Mouse (Mus musculus) CH12.LX (cell line): Measurements from ENCODE around the gene Ano8.

Source experiments
- CHD2 ChIP-seq: IDR thresholded peaks from 2 replicates; pipeline ENCODE4 v1.6.1; 2011; ENCODE audit warnings: low read length, improper control_type of control experiment
- CTCF ChIP-seq, 2 experiments: IDR thresholded peaks in 1 of 2; conservative IDR thresholded peaks in 1 of 2; 2 replicates each; pipeline ENCODE4 v1.5.1; 2011 to 2012; ENCODE audit warnings: low read depth in 2 of 2, low read length in 2 of 2, improper control_type of control experiment in 1 of 2, inconsistent platforms in 1 of 2, mild to moderate bottlenecking in 1 of 2, moderate library complexity in 1 of 2
- EP300 ChIP-seq: IDR thresholded peaks from 2 replicates; pipeline ENCODE4 v1.6.1; 2011; ENCODE audit warnings: low read length, improper control_type of control experiment
- MAX ChIP-seq: IDR thresholded peaks from 2 replicates; pipeline ENCODE4 v1.6.1; 2011; ENCODE audit warnings: low read length, improper control_type of control experiment
- NELFE ChIP-seq: IDR thresholded peaks from 2 replicates; pipeline ENCODE4 v1.6.1; 2011; ENCODE audit warnings: low read depth, low read length, improper control_type of control experiment
- PAX5 ChIP-seq: IDR thresholded peaks from 2 replicates; pipeline ENCODE4 v1.6.1; 2012; ENCODE audit warnings: low read length, inconsistent platforms, mixed read lengths
- POLR2A ChIP-seq: IDR thresholded peaks from 2 replicates; pipeline ENCODE4 v1.6.1; 2011; ENCODE audit warnings: low read depth, mild to moderate bottlenecking, improper control_type of control experiment, low read length
- UBTF ChIP-seq: IDR thresholded peaks from 2 replicates; pipeline ENCODE4 v1.6.1; 2012; ENCODE audit warnings: low read depth, mild to moderate bottlenecking, inconsistent platforms, low read length, improper control_type of control experiment, moderate library complexity
- USF1 ChIP-seq: IDR thresholded peaks from 2 replicates; pipeline ENCODE4 v1.6.1; 2014; ENCODE audit warnings: low read depth, mild to moderate bottlenecking, inconsistent platforms, low read length, improper control_type of control experiment
- ZC3H11A ChIP-seq: IDR thresholded peaks from 2 replicates; pipeline ENCODE4 v1.6.1; 2012; ENCODE audit warnings: low read depth, mild to moderate bottlenecking, inconsistent platforms, low read length, improper control_type of control experiment
- ZNF384 ChIP-seq: IDR thresholded peaks from 2 replicates; pipeline ENCODE4 v1.6.1; 2012; ENCODE audit warnings: low read depth, low read length, improper control_type of control experiment, inconsistent platforms

GRCm38 (mm10) chr8:71496481-71496880 lies 10.7 kb upstream of the Ano8 start:
- TF ChIP-seq USF1 (no peak), ZNF384 (no peak), NELFE (no peak), UBTF (no peak), CHD2 (no peak), POLR2A (no peak), EP300 (no peak), PAX5 (no peak), CTCF (conservative IDR thresholded peaks at IDR 0.05 in 1 of 2, IDR thresholded peaks at IDR 0.05 in 1 of 2; ENCODE audit: low read depth in 2 of 2, low read length in 2 of 2) (no peak), ZC3H11A (no peak), MAX (no peak)
